Mouse (Mus musculus) forebrain, embryonic 13.5 days (tissue): ENCODE data around the gene Olfr374. TPM values are rescaled to one million over a fixed set of nuclear protein-coding genes. Genes with fewer than 3 reads are reported as not detected.
"Not testable (repeated sequence)": the region's sequence is repeated elsewhere in the genome, so short reads cannot be mapped to it uniquely, and the experiment has no call there.

Experiments used
- ATAC-seq: fragments of 200-750 bp; cut with Nextera tagmentation; 2 replicates; pipeline ENCODE4 v1.8.0; 2017
- H3K27ac ChIP-seq: fragments of 300-500 bp; sonication (generic); 2 replicates; pipeline ENCODE4 v1.5.1; 2015; ENCODE audit warnings: inconsistent platforms, mild to moderate bottlenecking, moderate library complexity
- H3K27me3 ChIP-seq: fragments of 300-500 bp; sonication (generic); 2 replicates; pipeline ENCODE4 v1.6.1; 2015; ENCODE audit warnings: mild to moderate bottlenecking, inconsistent platforms
- H3K36me3 ChIP-seq: fragments of 300-500 bp; sonication (generic); 2 replicates; pipeline ENCODE4 v1.6.1; 2015; ENCODE audit warnings: mild to moderate bottlenecking, inconsistent platforms; ENCODE audit not compliant: poor library complexity, severe bottlenecking
- H3K4me1 ChIP-seq: fragments of 300-500 bp; sonication (generic); 2 replicates; pipeline ENCODE4 v1.6.1; 2015; ENCODE audit warnings: inconsistent platforms
- H3K4me2 ChIP-seq: fragments of 300-500 bp; sonication (generic); 2 replicates; pipeline ENCODE4 v1.6.1; 2015; ENCODE audit warnings: inconsistent platforms, mild to moderate bottlenecking, moderate library complexity
- H3K4me3 ChIP-seq: fragments of 300-500 bp; sonication (generic); 2 replicates; pipeline ENCODE4 v1.5.1; 2015; ENCODE audit warnings: mild to moderate bottlenecking, inconsistent platforms
- H3K9ac ChIP-seq: fragments of 300-500 bp; sonication (generic); 2 replicates; pipeline ENCODE4 v1.6.1; 2015; ENCODE audit warnings: mild to moderate bottlenecking, inconsistent platforms
- H3K9me3 ChIP-seq: fragments of 300-500 bp; sonication (generic); replicated peaks from 2 replicates; pipeline ENCODE4 v1.6.1; 2016; ENCODE audit warnings: inconsistent platforms
- WGBS: fragments of 180-500 bp; shearing (Covaris S2); methylation state at CpG from one replicate; pipeline ENCODE4 v1.1.7; 2015; 5-methylcytosine and 5-hydroxymethylcytosine counted together
- polyA plus RNA-seq: library from polyadenylated mRNA; unstranded; fragments of >200 nt; fragmentation: Nextera tagmentation; extraction: Ambion mirVana; gene quantifications from 2 replicates; pipeline ENCODE4 v1.2.1, GENCODE M21; 2015

Olfr374 gene
- polyA plus RNA-seq, 1 experiment from 2014 or later, result not detected

DNA sequence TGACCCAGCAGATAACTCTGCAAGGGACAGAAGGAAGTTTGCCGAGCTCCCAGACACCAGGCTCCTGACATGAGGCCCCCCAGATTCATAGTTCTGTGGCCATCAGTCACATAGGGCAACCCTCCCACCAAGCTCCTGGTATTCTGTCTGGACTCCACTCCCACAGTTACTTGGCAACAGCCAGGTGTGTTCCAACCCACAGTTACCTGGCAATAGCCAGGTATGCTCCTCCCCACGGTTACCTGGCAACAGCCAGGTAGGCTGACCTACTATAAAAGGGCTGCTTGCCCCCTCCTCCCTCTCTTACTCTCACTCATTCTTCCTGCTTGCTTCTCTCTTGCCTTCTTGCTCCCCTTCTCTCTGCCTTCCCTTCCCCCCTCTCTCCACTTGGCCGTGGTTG, 14.6 kb downstream of the Olfr374 start:
- 78% methylated on average over 3 of the region's 3 CpGs for WGBS
- not testable (repeated sequence) for H3K36me3 ChIP-seq, H3K9ac ChIP-seq, H3K9me3 ChIP-seq, ATAC-seq, H3K27me3 ChIP-seq, H3K4me1 ChIP-seq, H3K4me2 ChIP-seq, H3K27ac ChIP-seq, H3K4me3 ChIP-seq

DNA sequence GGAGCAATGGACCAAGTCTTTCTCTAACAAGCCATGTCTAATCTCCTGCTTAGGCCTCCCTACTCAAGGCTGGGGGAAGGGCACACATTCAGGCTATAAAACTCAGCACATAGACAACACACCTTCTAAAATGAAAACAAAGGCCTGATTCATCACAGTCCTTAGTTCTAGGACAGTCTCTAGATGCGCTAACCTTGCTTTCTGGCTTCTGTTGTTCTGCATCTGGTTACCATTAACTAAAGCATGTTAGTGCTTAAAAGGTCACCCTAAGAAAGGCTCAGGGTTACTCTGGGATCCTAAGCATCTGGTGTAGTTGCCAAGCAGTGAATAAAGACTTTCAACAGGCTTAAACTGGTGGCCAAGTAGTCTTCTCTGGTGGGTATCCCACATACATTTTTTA, 15.2 kb downstream of the Olfr374 start:
- 72% methylated on average over 1 of the region's 1 CpGs for WGBS
- no peak for ATAC-seq
- Histone ChIP-seq H3K36me3 (no peaks in the 10 kb centered on the region), H3K27ac (no peak overlapping the region), H3K27me3 (no peaks in the 10 kb centered on the region), H3K4me3 (no peak overlapping the region), H3K9me3 (no peaks in the 10 kb centered on the region), H3K4me2 (no peak overlapping the region), H3K9ac (no peak overlapping the region), H3K4me1 (no peaks in the 10 kb centered on the region)

DNA sequence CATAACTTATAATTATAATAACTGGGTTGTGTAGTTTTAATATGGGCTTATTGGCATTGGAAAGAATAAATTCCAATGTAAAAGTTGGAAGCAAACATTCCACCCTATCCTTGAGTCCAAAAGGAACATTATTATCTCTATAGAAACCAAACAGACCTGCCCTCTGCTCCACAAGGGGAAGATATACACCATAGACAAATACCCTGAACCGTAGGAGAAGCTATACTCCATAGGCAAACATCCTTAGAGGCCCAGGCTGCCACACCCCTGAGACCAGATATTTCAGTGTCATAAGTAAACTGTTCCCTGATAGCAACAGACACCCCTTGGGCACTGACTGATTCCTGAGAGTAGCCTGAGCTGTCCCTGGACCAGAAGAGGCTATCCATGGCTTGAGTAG, 21.0 kb downstream of the Olfr374 start:
- Histone ChIP-seq H3K4me2 (no peak overlapping the region), H3K27me3 (no peaks in the 10 kb centered on the region), H3K4me1 (no peaks in the 10 kb centered on the region), H3K4me3 (no peak overlapping the region), H3K9ac (no peak overlapping the region), H3K27ac (no peak overlapping the region), H3K36me3 (no peaks in the 10 kb centered on the region), H3K9me3 (no peaks in the 10 kb centered on the region)
- ATAC-seq, result no peak
- 80% methylated on average over 1 of the region's 1 CpGs for WGBS

DNA sequence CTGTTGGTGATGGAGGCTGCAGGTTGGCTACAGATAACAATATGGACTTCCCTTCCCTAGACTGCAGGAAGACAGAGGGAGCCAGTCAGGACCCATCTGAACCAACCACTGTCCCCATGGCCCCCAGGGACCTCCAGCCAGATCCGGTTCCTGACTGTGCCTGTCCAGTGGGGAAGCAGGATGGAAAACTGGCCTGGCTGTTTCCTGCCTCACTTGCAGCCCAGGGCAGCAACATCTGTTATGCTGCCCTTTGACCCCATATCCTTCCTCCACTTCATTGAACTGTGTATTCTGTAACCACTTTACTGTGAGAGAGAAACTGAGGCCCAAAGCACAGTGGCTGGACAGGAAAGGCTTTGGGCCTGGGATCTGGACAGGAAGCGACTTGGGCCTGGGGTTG, 24.4 kb downstream of the Olfr374 start:
- ATAC-seq, result no peak
- Histone ChIP-seq H3K4me2 (no peak overlapping the region), H3K9me3 (no peaks in the 10 kb centered on the region), H3K36me3 (no peaks in the 10 kb centered on the region), H3K27ac (no peak overlapping the region), H3K27me3 (no peaks in the 10 kb centered on the region), H3K4me1 (peaks cover 3% of the 10 kb centered on the region), H3K4me3 (no peak overlapping the region), H3K9ac (no peak overlapping the region)
- WGBS, result 91% methylated on average over 2 of the region's 2 CpGs

DNA sequence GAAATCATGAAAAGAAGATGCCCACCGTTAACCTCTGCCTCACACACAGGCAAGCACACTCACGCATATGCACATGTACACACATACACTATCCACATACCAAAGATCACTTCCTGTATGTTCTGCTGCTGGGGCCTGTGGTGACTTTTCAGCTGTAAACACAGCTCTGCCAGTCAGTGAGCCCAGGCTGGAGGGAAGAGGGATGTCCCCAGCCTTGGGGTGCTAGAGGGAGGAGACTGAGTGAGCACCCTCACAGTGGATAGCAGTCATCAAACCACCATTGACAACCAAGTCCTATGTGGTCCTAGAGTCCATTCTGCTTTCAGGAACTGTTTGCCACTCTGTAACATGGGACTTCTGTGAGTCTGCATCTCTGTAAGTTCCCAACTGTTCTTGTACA, 25.1 kb downstream of the Olfr374 start:
- Histone ChIP-seq H3K4me3 (no peak overlapping the region), H3K27me3 (no peaks in the 10 kb centered on the region), H3K4me2 (no peak overlapping the region), H3K9me3 (no peaks in the 10 kb centered on the region), H3K9ac (no peak overlapping the region), H3K36me3 (no peaks in the 10 kb centered on the region), H3K27ac (no peak overlapping the region), H3K4me1 (peaks cover 10% of the 10 kb centered on the region)
- ATAC-seq, result no peak
- WGBS, result 87% methylated on average over 2 of the region's 2 CpGs

DNA sequence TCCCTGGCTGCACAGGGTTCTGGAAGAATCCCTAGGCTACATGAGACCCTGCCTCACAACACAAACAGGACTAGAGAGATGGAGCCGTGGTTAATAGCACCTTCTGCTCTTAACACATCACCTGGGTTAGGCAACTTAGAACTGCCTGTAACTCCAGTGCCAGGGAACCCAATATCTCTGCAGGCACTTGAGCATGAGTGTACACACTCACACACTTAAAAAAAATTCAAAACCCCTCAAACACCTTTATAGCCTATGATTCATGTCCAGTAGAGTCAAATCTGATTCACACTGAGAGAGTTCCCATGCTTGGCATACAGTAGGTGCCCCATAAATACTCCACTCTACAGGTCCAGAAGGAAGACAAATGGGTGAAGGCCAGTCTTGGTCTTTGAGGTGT, 25.6 kb downstream of the Olfr374 start:
- no peak for ATAC-seq
- 79% methylated on average over 1 of the region's 1 CpGs for WGBS
- H3K27me3 ChIP-seq, result no peaks in the 10 kb centered on the region
- H3K4me3 ChIP-seq, result no peak overlapping the region
- peaks cover 15% of the 10 kb centered on the region for H3K4me1 ChIP-seq
- no peak overlapping the region for H3K27ac ChIP-seq
- H3K4me2 ChIP-seq, result no peak overlapping the region
- no peak overlapping the region for H3K9ac ChIP-seq
- H3K36me3 ChIP-seq, result no peaks in the 10 kb centered on the region
- H3K9me3 ChIP-seq, result no peaks in the 10 kb centered on the region

DNA sequence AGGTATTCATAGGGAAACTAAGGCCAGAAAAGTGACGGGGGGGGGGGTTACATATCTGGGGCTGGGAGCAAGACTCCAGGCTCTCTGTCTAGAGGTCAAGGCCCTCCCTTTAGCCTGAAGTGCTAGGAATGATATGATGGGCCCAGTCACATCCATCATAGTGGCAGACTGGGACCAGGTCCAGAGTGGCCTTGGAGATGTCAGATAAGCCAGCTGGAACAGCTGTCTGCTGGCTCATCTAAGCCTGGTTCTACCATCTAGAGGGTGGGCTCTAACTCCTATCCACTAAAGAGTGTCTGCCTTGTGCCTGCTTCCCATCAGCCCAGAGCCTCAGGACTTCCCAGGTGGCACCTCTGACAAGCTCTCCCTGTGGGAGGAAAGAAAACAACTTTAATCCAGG, 26.1 kb downstream of the Olfr374 start:
- H3K9ac ChIP-seq, result no peak overlapping the region
- H3K27me3 ChIP-seq, result no peaks in the 10 kb centered on the region
- H3K4me3 ChIP-seq, result no peak overlapping the region
- H3K36me3 ChIP-seq, result no peaks in the 10 kb centered on the region
- no peak for ATAC-seq
- H3K4me2 ChIP-seq, result no peak overlapping the region
- peaks cover 18% of the 10 kb centered on the region for H3K4me1 ChIP-seq
- no peaks in the 10 kb centered on the region for H3K9me3 ChIP-seq
- 74% methylated on average over 1 of the region's 1 CpGs for WGBS
- no peak overlapping the region for H3K27ac ChIP-seq

DNA sequence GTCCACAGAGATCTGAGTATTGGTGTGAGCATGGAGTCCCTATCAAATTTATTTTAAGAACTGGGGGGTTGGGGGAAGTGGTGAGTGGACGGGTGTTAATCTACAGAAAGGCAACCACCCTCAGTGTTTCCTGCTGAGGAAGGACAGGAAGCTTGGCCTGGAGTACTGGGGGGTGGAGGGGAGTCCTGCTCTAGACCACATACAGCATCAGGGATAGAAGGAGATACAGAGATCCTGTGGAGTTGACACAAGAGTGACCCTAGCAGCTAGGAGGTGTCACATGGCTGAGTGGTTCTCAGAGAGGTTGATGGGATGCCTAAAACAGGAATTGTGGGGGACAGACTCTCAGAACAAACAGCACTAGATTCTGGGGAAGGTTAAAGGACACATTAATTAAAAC, 26.7 kb downstream of the Olfr374 start:
- 79% methylated on average over 1 of the region's 1 CpGs for WGBS
- Histone ChIP-seq H3K9me3 (no peaks in the 10 kb centered on the region), H3K4me1 (peaks cover 18% of the 10 kb centered on the region), H3K4me2 (no peak overlapping the region), H3K9ac (no peak overlapping the region), H3K27me3 (no peaks in the 10 kb centered on the region), H3K36me3 (peaks cover 3% of the 10 kb centered on the region), H3K27ac (no peak overlapping the region), H3K4me3 (no peak overlapping the region)
- ATAC-seq, result no peak

DNA sequence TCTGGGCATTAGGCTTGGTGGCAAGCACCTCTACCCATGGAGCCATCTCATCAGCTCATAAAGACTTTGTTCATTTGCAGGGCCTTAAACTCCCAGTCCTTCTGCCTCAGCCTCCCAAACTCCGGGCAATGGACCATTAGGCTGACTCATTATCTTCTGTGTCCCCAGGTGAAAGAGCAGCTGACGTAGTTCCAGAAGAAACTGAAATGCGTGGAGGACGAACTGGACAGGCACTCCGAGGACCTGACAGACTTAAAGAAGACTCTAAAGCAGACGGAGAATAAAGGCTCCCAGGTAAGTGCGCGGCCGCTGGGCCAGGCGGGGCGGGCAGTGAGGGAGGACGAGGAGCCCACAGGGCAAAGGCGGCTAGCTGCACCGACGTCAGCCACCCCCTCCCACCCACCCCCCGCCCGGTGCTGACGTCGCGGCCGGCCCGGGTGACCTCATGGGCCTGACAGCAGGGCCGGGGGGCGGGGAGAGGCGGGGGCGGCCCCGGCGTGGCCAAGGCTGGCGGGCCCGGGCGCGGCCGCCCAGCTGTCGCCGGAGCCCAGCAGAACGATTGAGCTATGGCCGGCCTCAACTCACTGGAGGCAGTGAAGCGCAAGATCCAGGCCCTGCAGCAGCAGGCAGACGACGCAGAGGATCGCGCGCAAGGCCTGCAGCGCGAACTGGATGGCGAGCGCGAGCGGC, 28.1 kb downstream of the Olfr374 start, which contains the start of gene Tpm4:
Tpm4 (plus strand) TSS at position 220 of the 690 bp plus-strand sequence.
- peak within 1 kb of the TSS; percentile 94 for H3K4me2 ChIP-seq
- ATAC-seq, result peak; percentile 84
- peaks cover 17% of the 10 kb centered on the region for H3K36me3 ChIP-seq
- H3K9me3 ChIP-seq, result no peaks in the 10 kb centered on the region
- H3K9ac ChIP-seq, result peak within 1 kb of the TSS; percentile 87
- peak within 1 kb of the TSS; percentile 77 for H3K4me3 ChIP-seq
- peaks cover 18% of the 10 kb centered on the region for H3K4me1 ChIP-seq
- H3K27me3 ChIP-seq, result no peaks in the 10 kb centered on the region
- under 1% methylated on average over 41 of the region's 49 CpGs for WGBS
- H3K27ac ChIP-seq, result peak within 1 kb of the TSS; percentile 91

DNA sequence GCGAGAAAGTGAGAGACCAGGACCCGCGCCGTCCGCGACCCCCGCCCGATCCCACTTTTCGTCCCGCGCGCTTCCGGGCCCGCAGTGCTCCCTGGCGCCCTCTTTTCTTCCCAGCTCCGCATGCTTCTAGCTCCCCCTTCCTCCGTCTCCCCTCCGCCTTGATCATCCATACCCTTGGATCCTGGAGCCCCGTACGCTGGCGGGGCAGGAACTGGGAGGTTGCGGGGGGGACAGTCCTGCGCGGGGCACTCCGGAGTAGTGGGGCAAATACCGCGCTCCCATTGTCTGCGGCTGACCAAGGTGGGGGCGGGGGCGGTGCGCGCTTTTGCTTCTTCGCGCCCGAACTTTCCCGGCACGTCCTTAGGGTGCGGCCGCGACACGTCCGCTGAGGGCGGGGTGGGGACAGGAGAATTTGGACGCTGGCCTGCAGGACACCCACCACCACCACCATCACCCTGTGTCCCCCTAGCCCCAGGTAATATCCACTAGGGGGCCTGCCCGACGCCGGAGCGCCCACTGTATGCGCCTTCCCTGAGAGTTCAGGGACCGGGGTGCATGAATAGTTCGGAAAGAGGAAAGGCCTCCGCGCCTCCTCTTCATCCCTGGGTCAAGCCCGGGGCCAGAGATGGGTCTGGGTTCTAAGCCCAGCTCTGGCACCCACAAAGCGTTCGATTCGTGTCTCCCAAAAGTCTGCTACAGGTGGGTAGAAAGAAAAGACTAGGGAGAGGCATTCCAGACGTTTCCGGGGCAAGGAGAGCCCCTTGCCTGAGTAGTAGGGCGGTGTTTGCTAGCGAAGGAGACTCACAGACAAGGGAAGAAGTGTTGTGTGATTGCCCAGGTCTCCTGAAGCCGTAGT, 28.8 kb downstream of the Olfr374 start:
- WGBS, result under 1% methylated on average over 62 of the region's 62 CpGs

DNA sequence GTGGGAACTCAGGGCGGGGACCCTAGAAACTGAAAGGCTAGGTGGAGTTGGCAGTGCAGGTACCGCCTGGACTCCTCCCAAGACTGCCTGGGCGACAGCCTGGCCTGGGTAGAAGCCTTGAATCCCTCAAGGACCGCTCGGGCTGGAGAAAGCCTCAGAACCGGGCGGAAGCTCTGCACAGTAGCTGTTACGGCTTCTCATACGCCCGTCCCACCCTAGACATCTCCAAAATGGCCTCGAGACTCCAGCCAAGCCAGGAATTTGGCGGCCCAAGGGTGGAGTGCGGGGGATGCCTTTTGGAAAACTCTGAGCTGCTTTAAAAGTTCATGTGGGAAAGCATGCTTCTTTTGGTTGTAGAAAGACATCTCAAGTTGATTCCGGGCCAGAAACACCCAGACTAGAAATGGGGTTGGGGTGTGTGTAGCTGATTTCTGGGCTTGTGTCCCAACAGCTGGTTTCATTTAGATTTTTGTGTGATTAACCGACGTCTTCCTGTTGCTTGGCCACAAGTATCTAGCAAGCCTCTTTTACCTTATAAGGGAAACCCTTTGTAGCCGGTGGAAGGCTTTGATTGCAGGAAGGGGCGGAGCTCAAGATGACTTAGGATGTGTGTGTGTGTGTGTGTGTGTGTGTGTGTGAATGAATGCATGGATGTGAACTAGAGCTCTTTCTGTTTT, 29.6 kb downstream of the Olfr374 start:
- H3K27ac ChIP-seq, result peak overlapping the region; percentile 91
- no peaks in the 10 kb centered on the region for H3K9me3 ChIP-seq
- H3K9ac ChIP-seq, result peak overlapping the region; percentile 87
- H3K36me3 ChIP-seq, result peaks cover 32% of the 10 kb centered on the region
- peak overlapping the region; percentile 77 for H3K4me3 ChIP-seq
- under 1% methylated on average over 18 of the region's 18 CpGs for WGBS
- H3K4me2 ChIP-seq, result peak overlapping the region; percentile 94
- no peaks in the 10 kb centered on the region for H3K27me3 ChIP-seq
- H3K4me1 ChIP-seq, result peaks cover 18% of the 10 kb centered on the region
- ATAC-seq, result peak; percentile 28

More for the DNA sequence above, 28.8 kb downstream of the Olfr374 start:
- Histone ChIP-seq H3K27me3 (no peaks in the 10 kb centered on the region), H3K27ac (peak overlapping the region; percentile 91), H3K36me3 (peaks cover 25% of the 10 kb centered on the region), H3K9me3 (no peaks in the 10 kb centered on the region), H3K4me1 (peaks cover 18% of the 10 kb centered on the region), H3K4me3 (peak overlapping the region; percentile 77), H3K9ac (peak overlapping the region; percentile 87), H3K4me2 (peak overlapping the region; percentile 94)
- ATAC-seq, result peak; percentile 76

DNA sequence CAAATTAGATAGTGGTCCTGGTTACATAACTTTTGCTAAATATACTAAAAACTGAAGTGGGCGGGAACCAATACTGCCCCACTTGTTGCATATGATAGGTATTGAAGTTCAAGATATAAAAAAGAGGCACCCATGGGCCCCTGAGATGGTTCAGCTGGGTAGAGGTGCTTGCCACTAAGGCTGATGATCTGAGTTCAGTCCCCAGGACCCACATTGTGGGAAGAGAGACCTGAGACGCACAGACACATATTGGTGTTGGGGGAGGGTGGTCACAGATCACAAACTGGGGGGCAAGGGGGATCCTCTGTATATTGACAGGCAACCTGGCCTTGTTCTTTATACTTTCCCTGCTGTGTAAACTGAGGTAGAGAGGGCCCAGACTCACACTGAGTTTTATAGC, 30.6 kb downstream of the Olfr374 start:
- Histone ChIP-seq H3K36me3 (peaks cover 42% of the 10 kb centered on the region), H3K4me3 (no peak overlapping the region), H3K27ac (no peak overlapping the region), H3K27me3 (no peaks in the 10 kb centered on the region), H3K9me3 (no peaks in the 10 kb centered on the region), H3K9ac (no peak overlapping the region), H3K4me1 (peaks cover 18% of the 10 kb centered on the region), H3K4me2 (peak overlapping the region; percentile 94)
- no peak for ATAC-seq
- 95% methylated on average over 2 of the region's 2 CpGs for WGBS
